Mouse (Mus musculus) cerebellum, postnatal 14 days (tissue): ENCODE data around the gene Lrig3.
A peak's percentile ranks its signal among the peaks of the same experiment; 100 is the strongest.

Experiments
- DNase-seq, 2 experiments: peaks; one replicate each; pipeline ENCODE4 v3.0.0; 2021; ENCODE audit warnings: mixed read lengths in 2 of 2

The Lrig3 gene

GRCm38 (mm10) chr10:125966481-125967251 lies 698 bp downstream of the Lrig3 start:
- DNase-seq = peak; percentile 27 to 48

GRCm38 (mm10) chr10:125967436-125968160 lies 1.6 kb downstream of the Lrig3 start:
- DNase-seq = no peak

GRCm38 (mm10) chr10:125968191-125969132 lies 2.5 kb downstream of the Lrig3 start:
- DNase-seq = no peak

GRCm38 (mm10) chr10:125969133-125969490 lies 3.1 kb downstream of the Lrig3 start:
- no peak for DNase-seq

GRCm38 (mm10) chr10:125970031-125970430 lies 4.1 kb downstream of the Lrig3 start:
- DNase-seq = no peak

GRCm38 (mm10) chr10:125970500-125970899 lies 4.5 kb downstream of the Lrig3 start:
- DNase-seq = no peak

- DNase-seq = no peak
Measured at GRCm38 (mm10) chr10:125973726-125974125, 7.8 kb downstream of the Lrig3 start.

GRCm38 (mm10) chr10:125981938-125982337 lies 16.0 kb downstream of the Lrig3 start:
- no peak for DNase-seq

GRCm38 (mm10) chr10:125984473-125985035 lies 18.6 kb downstream of the Lrig3 start:
- no peak for DNase-seq

- no peak for DNase-seq
Measured at GRCm38 (mm10) chr10:125985795-125986194, 19.8 kb downstream of the Lrig3 start.

GRCm38 (mm10) chr10:125986443-125986842 lies 20.5 kb downstream of the Lrig3 start:
- no peak for DNase-seq

- DNase-seq = no peak
Measured at GRCm38 (mm10) chr10:125987307-125987706, 21.3 kb downstream of the Lrig3 start.

GRCm38 (mm10) chr10:125988037-125988436 lies 22.1 kb downstream of the Lrig3 start:
- no peak for DNase-seq

GRCm38 (mm10) chr10:125989890-125990289 lies 23.9 kb downstream of the Lrig3 start:
- no peak for DNase-seq

- no peak for DNase-seq
Measured at GRCm38 (mm10) chr10:125990394-125990793, 24.4 kb downstream of the Lrig3 start.

- DNase-seq = no peak
Measured at GRCm38 (mm10) chr10:125991819-125992218, 25.9 kb downstream of the Lrig3 start.

- peak; percentile 47 to 68 for DNase-seq
Measured at GRCm38 (mm10) chr10:125994855-125995254, 28.9 kb downstream of the Lrig3 start.

GRCm38 (mm10) chr10:125995701-125996100 lies 29.7 kb downstream of the Lrig3 start:
- no peak for DNase-seq

- DNase-seq = peak; percentile 85 to 89
Measured at GRCm38 (mm10) chr10:125996989-125997388, 31.0 kb downstream of the Lrig3 start.

- DNase-seq = no peak
Measured at GRCm38 (mm10) chr10:125999561-125999960, 33.6 kb downstream of the Lrig3 start.

GRCm38 (mm10) chr10:126000861-126001390 lies 35.0 kb downstream of the Lrig3 start:
- no peak for DNase-seq

- no peak for DNase-seq
Measured at GRCm38 (mm10) chr10:126002081-126002755, 36.2 kb downstream of the Lrig3 start.
